Mouse (Mus musculus) adrenal gland, postnatal 10 days (tissue): Measurements from ENCODE around the gene Prr5l. TPM values are rescaled to one million over a fixed set of nuclear protein-coding genes. Genes with fewer than 3 reads are reported as not detected.

ENCODE experiments used
- DNase-seq: peaks from one replicate; pipeline ENCODE4 v3.0.0; 2021; ENCODE audit warnings: mixed read lengths
- total RNA-seq, 2 experiments: library from RNA; stranded (reverse); gene quantifications; 2 replicates each; pipeline ENCODE4 v1.2.3; 2021

Gene Prr5l
- total RNA-seq, 2 experiments from 2014 or later: 4.9 to 7.2 TPM

GRCm38 (mm10) chr2:101820816-101821215, 62.0 kb downstream of the Prr5l start:
- no peak for DNase-seq

DNA sequence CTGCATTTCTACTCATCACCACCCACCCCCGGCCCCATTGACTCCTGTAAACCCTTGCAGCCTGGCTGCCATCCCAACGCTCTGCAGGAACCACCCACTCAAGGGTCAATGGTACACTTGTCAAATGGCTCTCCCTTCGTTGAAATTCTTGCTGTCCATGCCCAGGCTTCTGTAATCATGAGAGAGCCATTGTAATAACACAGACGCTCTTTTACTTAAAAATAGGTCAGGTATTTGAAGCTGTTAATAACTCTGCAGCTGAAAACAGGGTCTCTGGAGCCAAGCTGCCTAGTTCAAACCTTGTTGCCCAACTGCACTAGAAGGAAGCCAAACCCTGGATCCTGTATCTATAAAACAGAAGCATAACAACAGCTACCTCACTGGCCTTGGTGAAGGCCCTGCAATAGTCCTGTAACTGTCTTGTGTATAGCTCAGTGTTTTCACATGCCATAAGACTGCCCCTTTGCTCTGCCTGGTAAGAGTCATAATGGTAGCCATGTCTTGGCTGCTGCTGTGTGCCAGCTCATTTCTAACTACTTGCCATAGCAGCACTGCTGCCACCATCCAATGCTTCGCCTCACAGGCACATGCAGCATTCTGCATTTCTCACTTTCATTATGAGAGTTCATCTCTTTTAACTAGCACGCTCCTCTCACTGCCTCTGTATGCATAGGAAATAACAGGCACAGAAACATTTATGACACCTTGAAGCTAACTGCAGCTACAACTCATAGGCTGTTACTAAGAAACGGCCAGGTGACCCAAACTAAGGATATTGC, 63.7 kb downstream of the Prr5l start:
- no peak for DNase-seq

GRCm38 (mm10) chr2:101816646-101817308, 66.0 kb downstream of the Prr5l start:
- no peak for DNase-seq

DNA sequence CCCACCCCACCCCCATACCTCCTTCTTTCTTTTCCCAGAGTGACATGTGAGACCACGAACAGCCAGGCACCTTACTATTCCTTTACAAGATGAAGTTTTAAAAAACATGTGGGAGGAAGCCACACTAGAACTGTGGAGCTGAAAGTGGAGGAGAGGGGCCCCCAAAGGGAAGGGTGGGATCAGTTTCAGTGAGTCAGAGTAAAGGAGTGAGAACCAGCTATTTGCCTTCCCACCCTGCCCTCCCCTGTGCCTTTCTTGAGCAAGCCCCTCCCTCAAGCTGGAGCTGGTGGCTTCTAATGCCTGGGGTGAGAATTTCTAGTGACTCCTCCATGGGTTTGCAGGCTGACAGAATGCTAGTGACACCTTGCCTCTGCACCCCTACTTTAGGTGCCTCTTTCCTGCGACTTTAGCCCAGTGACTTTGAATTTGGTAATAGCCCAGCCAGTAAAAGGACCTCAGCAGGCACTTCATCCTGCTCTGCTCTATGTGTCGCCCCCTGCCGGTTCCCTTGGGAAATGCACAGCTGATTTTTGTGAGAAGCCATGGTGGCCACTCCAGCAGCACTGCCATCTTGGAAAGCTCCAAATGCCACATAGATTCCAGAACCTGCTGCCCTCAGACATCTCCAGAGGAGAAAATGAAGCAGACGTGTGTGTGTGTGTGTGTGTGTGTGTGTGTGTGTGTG, 67.4 kb downstream of the Prr5l start:
- DNase-seq: peak; percentile 41

GRCm38 (mm10) chr2:101814272-101814625, 68.6 kb downstream of the Prr5l start:
- no peak for DNase-seq

- no peak for DNase-seq
Observed at GRCm38 (mm10) chr2:101813581-101814271, 69.1 kb downstream of the Prr5l start.

GRCm38 (mm10) chr2:101811925-101812324, 70.9 kb downstream of the Prr5l start:
- DNase-seq: no peak

GRCm38 (mm10) chr2:101810774-101811173, 72.1 kb downstream of the Prr5l start:
- DNase-seq: no peak

DNA sequence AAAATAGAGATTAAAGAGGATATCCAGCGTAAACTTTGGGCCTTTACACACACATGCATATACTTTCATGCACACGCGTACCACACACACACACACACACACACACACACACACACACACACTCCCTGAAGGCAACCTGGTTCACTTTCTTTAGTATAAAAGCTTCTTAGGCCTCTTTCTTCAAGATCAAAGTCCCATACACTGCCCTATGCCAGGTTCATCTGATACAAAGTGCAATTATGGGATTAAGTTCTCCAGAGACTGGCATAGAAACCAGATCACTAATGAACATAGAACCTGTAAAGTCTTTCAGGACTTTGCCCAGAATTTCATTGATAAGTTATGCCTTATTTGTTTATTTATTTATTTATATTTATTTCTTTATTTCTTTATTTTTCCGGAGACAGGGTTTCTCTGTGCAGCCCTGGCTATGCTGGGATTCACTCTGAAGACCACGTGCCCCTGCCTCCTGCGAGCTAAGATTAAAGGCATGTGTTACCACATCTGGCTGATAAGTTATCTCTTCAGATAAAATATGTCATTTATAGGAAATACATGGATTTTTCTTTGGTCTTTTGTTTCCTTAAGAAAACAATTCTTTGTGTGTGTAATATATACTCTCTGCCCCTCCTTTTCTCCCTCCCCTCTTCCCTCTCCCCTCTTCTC, 73.1 kb downstream of the Prr5l start:
- DNase-seq: no peak

DNA sequence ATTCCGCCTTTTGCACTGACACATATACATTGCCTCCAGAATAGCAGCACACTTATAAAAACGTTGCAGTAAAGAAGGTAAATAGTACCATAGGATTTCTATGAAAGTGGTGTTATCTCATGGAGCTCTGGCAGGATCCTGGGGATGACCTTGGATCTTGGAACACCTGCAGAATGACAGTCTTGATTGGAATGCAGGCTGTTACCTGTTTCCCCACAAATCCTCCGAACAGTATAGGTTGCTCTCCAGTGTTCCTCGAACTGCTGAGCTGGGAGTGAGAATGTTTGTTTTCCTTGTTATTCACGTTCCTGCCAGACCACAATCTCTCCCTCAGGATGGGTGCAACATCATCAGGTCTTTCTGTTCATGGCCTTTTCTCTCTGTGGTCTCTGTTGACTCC, 75.1 kb downstream of the Prr5l start:
- DNase-seq: no peak

DNA sequence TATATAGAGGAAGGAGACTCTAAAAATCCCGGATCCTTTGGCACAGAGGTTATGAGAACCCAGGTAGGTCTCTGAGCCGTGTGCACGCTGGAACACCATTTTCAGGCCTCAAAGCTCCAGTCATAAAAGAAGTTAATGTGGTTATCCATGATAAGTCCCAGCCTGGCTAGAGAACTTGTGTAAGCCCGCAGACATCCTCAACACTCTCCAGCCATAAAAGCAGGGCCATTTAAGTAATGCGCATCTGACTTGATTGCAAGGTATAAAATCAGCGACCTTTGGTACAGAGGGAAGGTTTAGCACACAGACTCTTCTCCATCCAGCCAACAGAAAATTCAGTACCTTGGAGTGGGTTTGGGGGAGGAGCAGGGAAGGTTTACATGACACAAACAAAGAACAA, 80.6 kb downstream of the Prr5l start:
- DNase-seq: no peak

GRCm38 (mm10) chr2:101797901-101798250, 85.0 kb downstream of the Prr5l start:
- no peak for DNase-seq

DNA sequence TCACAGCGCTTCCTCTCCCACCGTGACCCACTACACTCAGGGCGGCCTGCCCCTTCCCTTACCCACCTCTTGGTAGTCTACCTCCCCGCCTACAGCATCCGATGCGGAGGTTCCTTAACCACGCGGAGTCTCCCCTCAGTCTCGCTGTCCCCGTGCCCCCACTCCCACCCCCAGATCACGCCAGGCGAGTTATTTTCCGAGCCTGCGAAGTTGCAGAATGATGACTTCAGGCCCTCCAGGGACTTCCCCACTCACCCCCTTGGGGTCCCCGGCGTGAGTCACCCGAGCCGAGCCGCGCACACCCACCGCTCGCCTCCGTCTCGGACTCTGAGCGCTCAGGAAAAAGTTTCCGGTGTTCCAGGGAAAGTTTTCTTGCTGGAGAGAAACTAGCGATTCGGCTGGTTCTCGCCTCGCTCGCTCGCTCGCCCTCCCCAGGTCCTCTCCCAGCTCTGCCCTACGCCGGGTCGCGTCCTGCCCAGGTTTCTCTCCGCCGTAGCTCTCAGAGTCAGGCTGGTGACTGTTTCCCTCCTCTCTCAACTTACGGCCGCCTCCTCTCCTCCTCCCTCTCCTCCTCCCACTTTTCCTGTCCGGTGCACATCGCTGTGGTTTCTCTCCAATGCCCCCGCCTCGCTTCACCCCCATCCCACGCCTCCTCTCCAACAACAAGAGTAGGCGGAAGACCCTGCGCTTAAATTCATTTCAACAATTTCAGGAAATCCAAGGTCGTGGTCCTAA, 85.5 kb downstream of the Prr5l start:
- DNase-seq: peak; percentile 51

DNA sequence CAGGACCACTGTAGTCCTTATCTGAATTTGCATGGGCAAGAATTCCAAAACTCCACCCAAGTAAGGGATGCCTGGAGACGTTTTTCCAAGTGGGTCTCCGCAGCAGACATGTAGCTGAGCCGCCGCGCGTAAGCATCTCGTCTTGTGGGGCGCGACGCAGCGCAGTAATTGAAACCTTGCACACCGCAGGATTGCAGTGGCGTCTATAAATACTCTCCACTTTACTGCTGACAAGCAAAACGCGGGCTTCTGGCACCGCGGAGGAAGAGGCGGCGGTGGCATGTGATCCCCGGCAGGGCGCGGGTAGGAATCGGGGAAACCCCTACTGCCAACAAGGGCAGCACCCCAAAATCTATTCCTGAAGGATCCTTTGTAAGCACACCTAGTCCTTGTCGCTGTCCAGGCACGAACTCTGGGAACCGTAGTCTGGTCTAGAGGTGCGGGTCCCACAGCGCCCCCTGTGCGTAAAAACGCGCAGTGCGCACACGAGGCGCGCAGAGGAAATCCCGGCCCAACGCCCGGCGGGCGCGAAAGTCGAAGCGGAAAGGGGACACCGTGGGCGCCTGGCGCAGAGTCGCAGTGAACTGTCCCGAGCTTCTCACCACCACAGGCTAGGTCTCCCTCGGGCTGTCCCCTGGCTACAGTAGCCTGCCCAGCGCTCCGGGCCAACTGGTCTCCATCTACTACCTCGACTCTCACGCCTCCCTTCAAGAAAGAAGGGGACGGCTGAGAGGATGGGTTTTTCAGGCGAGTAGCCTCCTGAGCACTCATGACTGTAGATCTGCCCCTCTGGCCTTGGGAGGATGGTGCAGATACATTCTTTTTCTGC, 86.3 kb downstream of the Prr5l start:
- peak; percentile 85 for DNase-seq

- no peak for DNase-seq
Observed at GRCm38 (mm10) chr2:101792130-101792529, 90.7 kb downstream of the Prr5l start.

GRCm38 (mm10) chr2:101783255-101783654, 99.6 kb downstream of the Prr5l start:
- no peak for DNase-seq

DNA sequence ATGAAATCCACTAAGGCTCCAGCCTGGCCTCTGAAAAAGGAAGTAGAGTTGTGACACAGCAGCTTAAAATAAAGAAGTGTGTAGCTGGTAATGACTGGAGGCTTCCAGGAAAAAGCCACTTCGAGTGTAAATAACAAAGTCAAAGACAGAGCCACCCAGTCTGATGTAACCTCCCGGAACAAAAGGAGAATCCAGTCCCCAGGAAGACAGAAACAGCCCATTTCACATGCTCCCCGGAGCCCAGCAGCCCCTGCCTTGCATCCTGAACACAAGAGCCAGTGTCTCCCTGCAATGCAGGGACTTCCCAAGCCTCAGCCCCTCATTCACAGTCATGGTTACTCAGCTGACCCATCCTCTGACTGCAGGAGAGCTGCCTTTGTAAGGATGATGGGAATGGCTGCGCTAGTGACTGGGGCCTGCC, 101.5 kb downstream of the Prr5l start:
- DNase-seq: no peak

DNA sequence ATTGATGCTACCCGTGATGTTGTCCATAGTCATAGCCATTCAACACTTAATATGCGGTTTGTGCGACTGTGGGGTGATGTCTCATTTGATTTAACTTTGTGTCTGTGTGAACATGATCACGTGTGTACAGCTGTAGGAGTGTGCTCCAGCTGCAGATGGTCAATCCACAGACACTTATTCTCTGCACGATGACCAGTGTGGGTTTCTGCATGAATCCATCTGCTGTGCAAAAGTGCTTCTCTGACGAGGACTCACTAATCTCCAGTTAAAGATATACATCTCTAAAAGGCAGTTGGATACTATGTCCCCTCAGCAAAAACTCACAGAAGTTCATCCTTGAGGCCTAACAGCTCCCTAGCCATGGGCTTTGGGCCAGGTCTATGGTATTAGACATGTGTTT, 104.7 kb downstream of the Prr5l start:
- DNase-seq: no peak

DNA sequence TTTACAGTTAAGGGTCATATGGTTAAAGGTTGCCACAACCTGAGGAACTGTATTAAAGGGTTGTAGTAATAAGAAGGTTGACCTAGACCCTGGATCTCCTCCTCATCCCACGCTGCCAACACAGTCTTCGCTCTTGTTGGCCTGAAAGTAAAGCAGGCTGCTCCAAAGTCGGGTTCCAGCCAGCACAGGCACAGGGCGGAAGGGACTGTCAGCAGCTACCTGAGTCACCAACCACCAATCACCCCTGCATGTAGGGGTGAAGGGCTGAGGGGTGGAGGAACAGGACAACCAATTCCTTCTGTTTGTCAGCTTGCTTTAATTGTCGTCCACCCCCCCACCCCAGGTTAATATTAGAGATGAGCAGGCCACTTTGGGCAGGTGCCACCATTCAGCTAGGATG, 119.3 kb downstream of the Prr5l start:
- no peak for DNase-seq

DNA sequence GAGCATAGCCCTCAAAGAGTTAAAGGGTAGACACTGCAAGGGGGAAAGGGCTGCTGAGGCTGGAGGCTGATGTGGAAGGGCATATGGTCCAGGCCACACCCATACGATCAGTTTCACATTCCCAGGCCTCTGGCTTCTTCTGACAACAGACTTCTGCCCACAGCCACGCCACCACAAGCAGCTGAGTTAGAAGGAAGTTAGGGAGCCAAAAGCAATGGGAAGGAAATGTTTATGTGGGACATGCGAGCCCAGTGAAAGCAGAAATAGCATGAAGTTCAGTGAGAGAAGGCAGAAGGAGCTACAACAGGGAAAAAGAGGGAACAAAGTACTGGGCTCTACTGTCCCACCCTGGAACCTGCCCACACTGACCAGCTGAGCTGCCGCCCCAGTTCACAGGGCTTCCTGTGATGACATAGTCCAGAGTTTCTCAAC, 119.9 kb downstream of the Prr5l start:
- DNase-seq: no peak

- no peak for DNase-seq
Observed at GRCm38 (mm10) chr2:101762405-101762804, 120.4 kb downstream of the Prr5l start.
